Mouse (Mus musculus): Measurements from ENCODE around the gene Zbtb17. TPM values are rescaled to one million over a fixed set of nuclear protein-coding genes. Genes with fewer than 3 reads are reported as not detected.
A peak's percentile ranks its signal among the peaks of the same experiment; 100 is the strongest.

Zbtb17 gene
- total RNA-seq (2021) = 10 to 100 TPM; 42.1 to 43.3 TPM

DNA sequence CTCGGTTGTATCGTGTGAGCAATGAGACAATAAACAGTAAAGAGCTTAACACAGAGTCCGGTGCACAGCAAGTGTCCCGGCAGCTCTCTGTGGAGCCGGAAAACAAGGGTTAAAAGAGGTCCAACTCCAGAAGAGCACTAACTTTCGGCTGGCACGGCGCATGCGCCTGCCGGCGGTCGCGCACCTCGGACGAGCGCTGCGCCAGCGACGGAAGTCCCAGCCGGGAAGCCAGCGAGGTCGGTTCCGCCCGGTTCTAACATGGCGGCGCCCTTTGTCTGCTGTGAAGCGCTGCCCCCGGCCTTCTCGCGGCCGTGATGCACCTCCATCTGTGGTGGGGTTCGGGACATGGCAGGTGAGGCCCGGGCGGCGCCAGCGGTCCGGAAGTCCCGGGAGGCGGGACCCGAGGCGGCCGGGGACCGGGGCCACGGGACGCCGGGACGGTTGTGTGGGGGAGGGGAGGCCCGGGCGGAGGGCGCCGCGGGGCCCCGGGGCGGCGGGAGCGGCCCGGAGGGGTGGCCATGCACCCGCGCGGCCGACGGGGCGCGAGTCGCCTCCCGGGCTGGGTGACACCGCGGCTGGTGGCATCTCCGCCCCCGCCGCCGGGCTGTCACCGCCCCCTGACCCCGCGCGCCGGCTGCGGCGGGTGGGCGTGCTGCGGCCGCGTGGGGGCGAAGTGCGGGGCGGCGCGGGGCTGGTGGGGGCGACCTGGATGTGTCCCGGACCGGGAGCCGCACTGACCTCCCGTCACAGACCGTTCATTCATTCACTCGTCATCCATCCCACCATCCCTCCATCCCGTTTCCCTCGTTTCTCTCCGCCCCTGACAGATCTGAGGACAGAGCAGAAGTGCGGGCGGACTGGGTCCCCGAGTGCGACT, at the start of gene Zbtb17:
Zbtb17 (plus strand) TSS at position 204 of the 877 bp plus-strand sequence.
- intact Hi-C loops (cut with DNase I) = loop anchor here (2.0 kb wide), 1 partner anchor 92 kb away; no protein-coding TSS in a partner anchor
- peak; percentile 89 to 90 for DNase-seq (ENCODE audit: low spot score in 2 of 2)

DNA sequence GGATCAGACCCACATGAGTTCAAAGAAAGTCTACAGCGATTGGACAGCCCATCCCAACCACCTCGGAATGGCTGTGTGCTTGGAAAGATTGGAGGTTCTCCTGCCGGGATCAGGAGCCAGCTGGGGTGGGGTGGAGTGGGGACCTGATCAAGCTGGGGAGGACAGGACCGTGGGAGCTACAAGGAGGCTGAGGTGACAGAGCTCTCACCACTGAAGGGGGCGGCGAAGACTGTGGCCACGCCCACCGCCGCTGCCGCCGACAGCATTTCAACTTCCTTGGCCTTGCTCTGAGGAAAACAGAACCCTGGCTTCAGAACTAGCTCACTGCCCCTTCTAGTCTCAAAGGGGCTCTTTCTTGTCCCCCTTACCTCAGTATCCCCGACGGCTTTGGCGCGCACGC, 49.7 kb upstream of the Zbtb17 start:
- intact Hi-C loops (cut with DNase I) = no loop called here
- no peak for DNase-seq (ENCODE audit: low spot score in 2 of 2)

DNA sequence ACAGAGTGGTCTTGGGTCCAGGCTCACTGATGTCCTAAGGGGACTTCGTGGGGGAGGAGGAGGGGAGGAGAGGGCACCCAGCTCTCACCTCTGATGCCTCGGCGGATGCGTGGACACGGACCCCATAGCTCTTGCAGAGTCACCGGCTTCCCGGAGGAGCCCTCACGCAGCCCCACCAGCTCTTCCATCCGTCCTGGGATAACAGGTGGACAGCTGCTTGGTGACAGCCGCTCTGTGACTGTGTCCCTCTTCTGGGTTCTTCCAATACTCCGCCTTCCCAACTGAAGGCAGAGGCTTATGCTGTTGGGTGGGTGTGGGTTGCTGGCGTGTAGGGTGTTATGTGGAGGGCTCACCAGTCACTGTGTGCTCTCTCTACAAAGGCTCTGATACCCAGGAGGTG, 46.6 kb upstream of the Zbtb17 start:
- intact Hi-C loops (cut with DNase I) = no loop called here
- no peak for DNase-seq (ENCODE audit: low spot score in 2 of 2)

DNA sequence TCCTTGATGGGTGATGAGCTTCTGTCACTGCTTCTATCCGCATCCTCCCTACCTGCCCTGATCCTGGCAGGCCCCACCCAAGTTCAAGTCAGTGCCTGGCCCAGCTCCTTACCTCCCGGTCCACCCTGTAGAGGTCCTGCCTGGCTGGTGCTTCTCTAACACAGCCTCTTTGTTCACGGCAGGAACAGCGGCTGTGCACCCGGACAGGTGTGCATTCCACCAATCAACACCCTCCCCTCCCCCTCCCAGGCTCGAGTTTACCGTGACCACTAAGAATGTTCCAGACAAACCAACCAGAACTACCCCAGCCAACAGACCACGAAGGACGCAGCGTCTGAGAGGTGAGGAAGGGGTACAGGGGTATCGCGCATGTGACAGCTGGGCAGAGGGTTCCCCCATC, 45.9 kb upstream of the Zbtb17 start, which contains the start of gene Clcnka:
Clcnka (minus strand) TSS at position 180 of the 400 bp plus-strand sequence.
- no peak for DNase-seq (ENCODE audit: low spot score in 2 of 2)
- intact Hi-C loops (cut with DNase I) = no loop called here

DNA sequence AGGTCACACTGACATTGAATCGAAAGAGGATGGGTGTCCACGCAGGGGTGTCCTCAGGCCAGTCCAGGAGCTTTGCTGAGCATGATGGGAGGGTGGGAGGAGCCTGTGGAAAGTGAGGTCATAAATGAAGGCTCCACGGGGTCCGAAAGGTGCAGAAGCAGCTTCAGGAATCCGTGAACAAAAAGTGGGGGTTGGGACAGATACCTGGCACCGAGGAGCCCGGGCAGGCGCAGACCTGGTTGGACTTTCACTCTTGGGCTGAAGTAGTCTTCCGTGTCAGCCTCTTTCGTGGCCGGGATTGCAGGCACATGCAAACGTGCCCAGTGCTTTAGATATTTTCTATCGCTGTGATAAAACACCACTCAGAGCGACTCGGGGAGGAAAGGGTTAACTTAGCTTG, 44.3 kb upstream of the Zbtb17 start:
- DNase-seq (ENCODE audit: low spot score in 2 of 2) = no peak
- intact Hi-C loops (cut with DNase I) = no loop called here

GRCm38 (mm10) chr4:141404518-141405313, 39.7 kb upstream of the Zbtb17 start:
- intact Hi-C loops (cut with DNase I) = loop anchor here (1.0 to 2.0 kb wide), 2 partner anchors 26 to 171 kb away; no protein-coding TSS in a partner anchor
- peak; percentile 86 to 94 for DNase-seq (ENCODE audit: low spot score in 2 of 2)

GRCm38 (mm10) chr4:141405314-141405622, 39.2 kb upstream of the Zbtb17 start:
- no peak for DNase-seq (ENCODE audit: low spot score in 2 of 2)
- intact Hi-C loops (cut with DNase I) = loop anchor here (2.0 kb wide), 1 partner anchor 26 kb away; no protein-coding TSS in a partner anchor

GRCm38 (mm10) chr4:141406516-141407299, 37.7 kb upstream of the Zbtb17 start:
- DNase-seq (ENCODE audit: low spot score in 2 of 2) = no peak
- intact Hi-C loops (cut with DNase I) = no loop called here

DNA sequence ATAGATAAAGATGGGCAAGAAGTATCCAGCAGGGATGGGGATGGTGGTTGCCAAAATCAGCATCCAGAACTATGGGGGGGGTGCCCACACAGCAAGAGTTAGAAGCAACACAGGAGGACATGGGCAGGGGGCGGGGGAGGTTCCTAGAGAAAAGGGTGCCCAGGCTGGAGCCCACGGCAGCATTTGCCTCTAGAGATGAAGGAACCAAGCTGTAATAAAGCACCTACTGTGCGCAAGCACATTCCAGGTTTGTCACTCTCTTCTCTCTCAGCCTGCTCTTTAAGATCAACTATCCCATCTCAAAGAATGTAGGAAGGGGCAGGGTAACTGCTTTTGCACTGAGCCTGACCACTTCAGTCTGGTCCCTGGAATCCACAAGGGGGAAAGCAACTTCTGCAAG, 35.9 kb upstream of the Zbtb17 start:
- no peak for DNase-seq (ENCODE audit: low spot score in 2 of 2)
- intact Hi-C loops (cut with DNase I) = no loop called here

DNA sequence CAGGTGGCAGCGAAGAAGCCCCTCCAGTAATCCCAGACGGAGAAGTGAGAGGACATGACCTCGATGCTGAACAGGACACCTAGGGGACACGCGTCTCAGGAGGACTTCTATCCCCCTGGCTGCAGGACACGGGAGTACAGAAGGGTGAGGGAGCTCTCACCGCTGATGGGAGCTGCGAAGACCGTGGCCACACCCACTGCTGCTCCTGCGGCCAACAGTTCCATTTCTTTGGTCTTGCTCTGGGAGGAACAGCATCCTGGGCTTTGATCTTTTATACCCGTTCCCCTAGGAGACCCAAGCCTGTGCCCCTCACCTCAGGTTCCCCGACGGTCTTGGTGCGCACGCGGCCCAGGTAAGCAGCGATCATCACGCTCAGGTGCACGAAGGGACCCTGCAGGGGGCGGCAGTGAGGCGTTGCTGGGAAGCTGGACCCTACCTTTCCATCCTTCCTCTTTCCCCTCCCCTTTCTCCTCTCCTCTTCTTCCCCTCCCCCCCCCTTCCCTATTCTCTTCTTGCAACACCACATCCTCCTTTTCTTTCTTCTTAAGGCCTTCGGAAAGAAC, 32.9 kb upstream of the Zbtb17 start:
- no peak for DNase-seq (ENCODE audit: low spot score in 2 of 2)
- intact Hi-C loops (cut with DNase I) = no loop called here

DNA sequence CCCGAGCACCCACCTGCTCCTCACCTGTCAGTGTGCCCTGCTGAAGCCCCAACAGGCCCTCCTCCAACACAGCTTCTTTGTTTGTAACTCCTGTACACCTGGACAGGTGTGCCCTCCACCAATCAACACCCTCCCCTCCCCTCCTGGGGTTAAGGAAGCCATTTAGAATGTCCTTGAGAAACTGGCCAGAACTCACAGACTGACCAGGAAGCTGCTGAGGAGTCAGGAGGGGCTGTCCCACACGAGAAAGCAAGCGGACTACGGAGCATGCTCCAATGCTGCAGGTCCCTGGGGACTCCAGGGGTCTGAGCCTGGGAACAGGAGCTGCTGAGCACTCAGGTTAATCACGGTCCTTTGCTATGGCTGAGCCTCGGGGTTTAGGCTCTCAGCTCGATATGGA, 28.5 kb upstream of the Zbtb17 start, which contains the start of gene Clcnkb:
Clcnkb (minus strand) TSS at position 91 of the 400 bp plus-strand sequence.
- no peak for DNase-seq (ENCODE audit: low spot score in 2 of 2)
- intact Hi-C loops (cut with DNase I) = no loop called here

DNA sequence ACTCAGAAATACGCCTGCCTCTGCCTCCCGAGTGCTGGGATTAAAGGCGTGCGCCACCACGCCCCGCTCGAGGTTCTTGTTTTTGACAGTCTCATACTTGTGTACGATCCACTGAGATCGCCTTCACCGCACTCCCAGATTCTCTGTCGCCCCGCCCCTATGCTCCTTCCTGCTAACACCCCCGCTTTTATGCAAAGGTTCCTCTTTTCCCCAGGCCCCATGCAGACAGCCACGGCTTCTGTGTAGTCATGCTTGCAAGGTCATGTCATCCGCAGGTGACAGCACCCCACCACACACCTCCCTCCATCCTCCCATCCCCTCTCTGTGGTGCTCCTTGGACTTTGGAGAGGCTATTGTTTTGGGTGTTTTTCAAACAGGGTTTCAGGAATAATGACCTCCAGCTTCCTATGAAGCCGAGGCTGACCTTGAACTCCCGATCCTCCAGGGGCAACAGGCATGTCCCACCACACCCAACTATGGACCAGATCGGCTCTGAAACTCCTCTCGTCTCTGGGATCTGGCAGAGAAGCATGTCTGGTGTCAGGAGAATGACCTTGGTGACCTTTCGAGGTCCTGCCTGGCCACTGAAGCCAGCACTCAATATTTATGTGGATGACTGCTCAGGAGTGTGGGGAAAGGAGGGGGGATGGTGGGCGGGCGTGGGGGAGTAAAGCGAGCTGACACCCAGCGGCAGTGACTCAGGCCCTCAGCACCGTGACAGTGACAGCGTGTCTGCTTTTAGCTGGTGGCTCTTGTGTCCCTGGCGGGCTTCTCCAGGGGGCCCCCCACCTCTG, 24.9 kb upstream of the Zbtb17 start:
- peak in 1 of 2 experiments; percentile 45 for DNase-seq (ENCODE audit: low spot score in 2 of 2)
- intact Hi-C loops (cut with DNase I) = no loop called here

DNA sequence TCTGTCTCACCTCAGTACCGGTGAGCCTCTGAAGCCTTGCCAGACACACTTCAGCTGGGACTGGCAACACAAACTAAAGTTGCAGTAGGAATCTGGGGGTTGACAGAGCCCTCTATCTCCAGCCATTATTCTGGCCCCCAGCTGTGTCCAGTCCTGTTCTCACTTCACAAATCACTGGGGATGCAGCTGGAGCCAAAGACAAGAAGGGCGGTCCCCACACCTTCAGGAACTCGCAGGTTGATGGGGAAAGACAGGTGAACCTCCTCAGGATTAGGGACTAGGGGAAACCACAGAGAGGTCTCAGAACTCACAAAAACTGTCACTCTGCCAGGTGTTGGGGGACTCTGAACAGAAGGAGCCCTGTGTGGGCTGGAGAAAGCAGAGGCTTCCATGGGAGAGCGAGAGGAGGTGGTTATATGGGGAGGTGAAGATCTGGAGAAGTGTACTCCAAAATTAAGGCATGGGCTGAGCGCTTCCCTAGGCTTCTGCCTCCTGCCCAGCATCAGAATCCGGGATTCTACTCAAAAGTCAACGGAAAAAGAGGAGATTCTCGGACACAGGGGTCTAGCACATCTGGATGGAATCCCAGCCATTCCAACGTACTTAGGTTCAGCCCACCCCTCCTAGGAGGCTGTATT, 24.1 kb upstream of the Zbtb17 start, which contains the start of gene Hspb7:
Hspb7 (plus strand) TSS at position 588 of the 638 bp plus-strand sequence.
- intact Hi-C loops (cut with DNase I) = no loop called here
- DNase-seq (ENCODE audit: low spot score in 2 of 2) = no peak

- intact Hi-C loops (cut with DNase I) = no loop called here
- DNase-seq (ENCODE audit: low spot score in 2 of 2) = no peak
Measured at GRCm38 (mm10) chr4:141420886-141421285, 23.6 kb upstream of the Zbtb17 start.

DNA sequence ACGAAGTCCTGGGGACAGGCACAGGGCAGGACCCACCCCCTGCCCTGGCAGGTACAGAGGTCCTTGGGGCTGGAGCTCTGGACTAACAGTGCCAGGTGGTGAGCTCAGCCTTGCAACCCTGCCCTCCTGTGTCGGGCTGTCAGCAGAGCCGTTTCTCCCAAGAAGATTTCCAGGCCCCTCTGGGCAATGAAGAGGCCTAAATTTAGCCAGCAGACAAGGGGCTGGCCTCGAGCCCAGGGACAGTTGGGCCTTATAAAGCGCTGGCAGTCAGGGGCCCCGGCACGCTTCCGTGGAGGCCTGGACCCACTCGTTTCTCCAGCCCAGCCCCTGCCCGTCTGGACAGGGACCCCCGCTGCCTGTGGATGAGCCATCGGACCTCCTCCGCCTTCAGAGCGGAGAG, 23.0 kb upstream of the Zbtb17 start:
- intact Hi-C loops (cut with DNase I) = no loop called here
- DNase-seq (ENCODE audit: low spot score in 2 of 2) = no peak

GRCm38 (mm10) chr4:141422841-141423240, 21.6 kb upstream of the Zbtb17 start:
- intact Hi-C loops (cut with DNase I) = no loop called here
- no peak for DNase-seq (ENCODE audit: low spot score in 2 of 2)

GRCm38 (mm10) chr4:141423288-141423687, 21.2 kb upstream of the Zbtb17 start:
- intact Hi-C loops (cut with DNase I) = no loop called here
- no peak for DNase-seq (ENCODE audit: low spot score in 2 of 2)

Measured in left cerebral cortex, postnatal 25 days (tissue).